Mouse (Mus musculus): ENCODE results near the gene Hspe1. TPM values are rescaled to one million over a fixed set of nuclear protein-coding genes. Genes with fewer than 3 reads are reported as not detected.
"Not testable (repeated sequence)": the region's sequence is repeated elsewhere in the genome, so short reads cannot be mapped to it uniquely, and the experiment has no call there.

Hspe1 gene
- total RNA-seq, 2 experiments from 2014 or later = 77.6 to 87.8 TPM

DNA sequence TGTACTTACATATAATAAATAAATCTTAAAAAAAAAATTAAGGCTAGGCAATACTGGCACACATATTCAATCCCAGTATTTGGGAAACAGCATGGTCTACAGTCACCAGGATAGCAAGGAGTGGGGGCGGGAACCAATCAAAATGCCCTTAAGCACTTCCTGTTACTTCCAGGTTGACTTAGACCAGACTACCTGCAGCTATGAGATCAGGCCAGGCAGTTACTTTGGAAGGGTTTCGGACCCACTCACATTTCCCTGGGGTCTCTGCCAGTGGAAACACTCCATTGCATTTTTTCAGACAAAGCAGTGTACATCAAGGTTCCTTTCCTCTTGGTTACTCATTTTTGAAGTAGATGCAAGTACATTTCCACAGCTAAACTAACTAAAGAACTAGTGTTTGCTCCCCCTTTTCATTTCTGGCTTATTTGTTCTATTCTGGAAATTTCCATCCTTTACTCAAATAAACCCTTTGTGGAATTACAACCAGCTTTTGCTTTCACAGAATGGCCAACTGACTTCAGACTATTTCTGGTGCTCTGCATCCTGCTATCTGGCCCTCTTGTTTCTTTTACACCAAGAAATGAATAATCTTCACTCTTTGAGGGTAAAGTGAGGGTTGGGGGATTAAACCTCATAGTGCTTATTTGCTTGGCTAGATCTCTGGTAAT is 10.9 kb upstream of the Hspe1 start:
- intact Hi-C loops (cut with DNase I) = no loop called here
- DNase-seq = no peak

- intact Hi-C loops (cut with DNase I) = no loop called here
- DNase-seq = no peak
Observed at GRCm38 (mm10) chr1:55079677-55080076, 8.3 kb upstream of the Hspe1 start.

DNA sequence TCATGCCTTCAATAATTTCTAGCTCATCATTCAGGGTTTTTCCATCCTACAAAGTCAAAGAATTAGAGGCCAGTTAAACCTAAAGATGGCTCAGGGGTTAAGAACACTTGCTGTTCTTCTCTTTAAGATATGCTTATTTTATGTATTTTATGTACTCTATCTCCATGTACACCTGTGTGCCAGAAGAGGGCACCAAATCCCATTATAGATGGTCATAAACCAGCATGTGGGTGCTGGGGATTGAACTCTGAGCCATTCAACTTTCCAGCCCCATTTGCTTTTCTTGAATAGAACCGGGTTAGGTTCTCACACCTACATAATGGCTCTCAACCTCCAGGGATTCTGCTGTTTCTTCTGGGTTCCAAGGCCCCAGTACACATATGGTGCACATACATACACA is 5.8 kb upstream of the Hspe1 start:
- intact Hi-C loops (cut with DNase I) = no loop called here
- no peak for DNase-seq

GRCm38 (mm10) chr1:55085781-55086366 is 2.1 kb upstream of the Hspe1 start:
- intact Hi-C loops (cut with DNase I) = loop anchor here (2.0 kb wide), 1 partner anchor 151 kb away; the partner anchor contains the start of gene Mars2
- DNase-seq = no peak

DNA sequence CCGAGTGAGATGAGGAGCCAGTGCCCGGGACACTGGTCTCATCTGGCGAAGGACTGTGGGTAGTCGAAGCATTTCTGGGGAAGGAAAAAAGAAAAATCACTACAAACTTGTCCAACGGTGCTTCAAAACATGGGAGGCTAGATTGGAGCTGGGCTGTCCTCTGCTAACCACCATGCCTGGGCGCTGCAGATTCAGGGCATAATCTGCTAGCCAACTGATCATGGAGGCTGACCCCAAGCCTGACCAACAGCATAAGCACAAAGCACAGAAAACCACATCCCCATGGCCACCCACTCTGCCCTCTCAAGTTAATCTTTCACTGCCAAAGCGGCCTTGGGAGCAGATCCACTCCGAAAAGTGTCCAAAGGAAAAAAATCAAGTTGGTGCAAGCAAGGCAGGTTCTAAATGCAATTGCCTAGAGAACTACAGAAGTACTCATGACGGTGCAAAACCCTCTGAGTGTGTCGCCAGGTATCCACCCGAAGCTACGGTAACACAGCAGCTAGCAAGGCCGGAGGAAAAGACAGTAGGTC is 998 bp upstream of the Hspe1 start:
- DNase-seq = no peak
- intact Hi-C loops (cut with DNase I) = loop anchor here (2.0 kb wide), 1 partner anchor 150 kb away; the partner anchor contains the start of gene Mars2

DNA sequence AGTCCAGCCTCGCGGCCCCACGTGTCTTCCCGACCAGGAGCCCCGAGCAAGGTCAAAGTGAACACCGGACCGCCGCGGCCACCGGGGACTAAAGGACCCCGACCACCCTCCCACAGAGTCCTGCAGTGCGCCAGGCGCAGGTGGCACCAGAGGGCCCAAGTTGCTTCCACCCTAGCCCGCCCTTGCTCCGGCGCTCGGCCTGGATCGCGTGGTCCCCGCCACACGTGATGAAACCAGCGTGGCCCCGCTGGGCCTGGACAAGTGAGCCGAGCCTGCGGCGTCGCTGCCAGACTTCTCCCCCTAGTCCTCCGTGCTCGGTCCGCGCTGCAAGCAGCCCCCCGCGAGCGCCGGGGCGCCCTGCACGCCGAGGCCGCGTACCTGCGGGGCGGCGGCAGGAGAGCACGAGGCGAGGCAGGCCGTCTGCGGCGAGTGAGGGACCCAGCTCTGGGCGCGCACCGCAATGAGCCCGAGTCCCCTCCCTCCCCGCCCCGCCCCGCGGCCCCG is 479 bp upstream of the Hspe1 start:
- peak in 1 of 2 experiments; percentile 45 for DNase-seq
- intact Hi-C loops (cut with DNase I) = loop anchor here (2.0 kb wide), 1 partner anchor 149 kb away; the partner anchor contains the start of gene Mars2

GRCm38 (mm10) chr1:55088611-55089497 is 922 bp downstream of the Hspe1 start:
- intact Hi-C loops (cut with DNase I) = loop anchor here (2.0 kb wide), 1 partner anchor 42 kb away; the partner anchor contains the start of gene Mob4
- no peak for DNase-seq

- DNase-seq = no peak
- intact Hi-C loops (cut with DNase I) = loop anchor here (2.0 kb wide), 1 partner anchor 41 kb away; the partner anchor contains the start of gene Mob4
Observed at GRCm38 (mm10) chr1:55089498-55090064, 1.6 kb downstream of the Hspe1 start.

DNA sequence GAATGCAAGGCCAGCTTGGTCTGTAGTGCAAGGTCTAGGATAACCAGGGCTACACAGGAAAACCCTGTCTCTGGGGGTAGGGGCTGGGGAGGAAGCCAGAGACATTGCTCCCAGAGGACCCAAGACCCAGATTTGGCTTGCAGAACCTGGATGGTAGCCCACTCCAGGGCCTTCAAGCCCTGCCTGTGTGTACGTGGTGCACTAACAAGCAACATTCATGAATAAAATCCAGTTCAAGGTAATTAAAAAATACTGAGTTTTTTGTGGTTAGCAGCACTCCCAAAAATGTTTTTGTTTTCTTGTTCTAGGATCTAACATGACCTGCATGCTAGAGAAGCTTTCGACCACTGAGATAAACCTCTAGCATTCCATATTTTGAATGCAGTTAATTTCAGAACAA is 4.1 kb downstream of the Hspe1 start:
- DNase-seq = no peak
- intact Hi-C loops (cut with DNase I) = no loop called here

- DNase-seq = no peak
- intact Hi-C loops (cut with DNase I) = no loop called here
Observed at GRCm38 (mm10) chr1:55092469-55092868, 4.5 kb downstream of the Hspe1 start.

GRCm38 (mm10) chr1:55106919-55107585 is 19.1 kb downstream of the Hspe1 start:
- intact Hi-C loops (cut with DNase I) = no loop called here
- no peak for DNase-seq

GRCm38 (mm10) chr1:55107644-55108043 is 19.7 kb downstream of the Hspe1 start:
- no peak for DNase-seq
- intact Hi-C loops (cut with DNase I) = no loop called here

- no peak for DNase-seq
- intact Hi-C loops (cut with DNase I) = no loop called here
Observed at GRCm38 (mm10) chr1:55108473-55108872, 20.5 kb downstream of the Hspe1 start.

GRCm38 (mm10) chr1:55109066-55109766 is 21.3 kb downstream of the Hspe1 start:
- no peak for DNase-seq
- intact Hi-C loops (cut with DNase I) = no loop called here

- DNase-seq = no peak
- intact Hi-C loops (cut with DNase I) = no loop called here
Observed at GRCm38 (mm10) chr1:55123046-55123445, 35.1 kb downstream of the Hspe1 start.

DNA sequence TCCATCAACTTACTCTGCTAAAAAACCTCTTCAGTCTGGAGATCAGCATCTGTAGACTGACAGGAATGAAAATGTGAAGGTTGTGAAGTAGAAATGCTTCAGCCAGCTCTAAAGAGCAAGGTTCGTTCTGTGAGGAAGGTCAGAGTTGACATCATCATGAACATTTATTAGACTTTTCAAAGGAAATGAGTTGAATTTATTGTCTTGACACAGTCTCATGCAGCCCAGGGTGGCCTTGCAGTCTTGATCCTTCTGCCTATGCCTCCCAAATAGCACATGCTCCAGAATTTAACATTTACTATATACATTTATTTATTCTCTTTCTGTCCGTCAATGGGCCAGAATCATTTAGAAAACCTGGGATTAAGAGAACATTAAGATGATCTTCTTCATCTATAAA is 35.6 kb downstream of the Hspe1 start:
- intact Hi-C loops (cut with DNase I) = no loop called here
- DNase-seq = no peak

DNA sequence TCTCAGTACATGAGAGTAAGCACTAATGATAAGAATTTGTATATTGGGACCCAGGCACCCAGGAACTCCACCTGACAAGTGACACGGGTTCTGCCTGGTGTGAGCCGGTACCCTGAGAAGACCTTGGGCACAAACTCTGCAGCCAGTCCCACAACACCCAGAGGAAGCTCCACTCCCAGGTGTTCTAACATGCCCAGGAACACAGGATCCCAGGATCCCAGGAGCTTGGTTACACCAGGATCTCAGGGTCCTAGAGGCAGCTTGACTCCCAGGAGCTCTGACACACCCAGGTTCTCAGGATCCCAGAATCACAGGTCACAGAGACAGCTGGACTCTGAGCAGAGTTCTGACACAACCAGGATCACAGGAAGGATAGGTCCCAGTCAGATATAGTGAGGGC is 36.2 kb downstream of the Hspe1 start:
- DNase-seq; intact Hi-C loops (cut with DNase I): not testable (repeated sequence)

GRCm38 (mm10) chr1:55129716-55130115 is 41.8 kb downstream of the Hspe1 start:
- intact Hi-C loops (cut with DNase I) = loop anchor here (2.0 to 10.0 kb wide), 2 partner anchors 41 to 1855 kb away; partner anchors contain the start of genes Hspd1 and Hspe1
- DNase-seq = no peak

All from gastrocnemius, postnatal 36 days (tissue).